In genomic region chr2:166910536-166910935, GRCm38 (mm10) we compare ENCODE assay signal across 21 mouse cellular contexts. TPM values are rescaled to one million over a fixed set of nuclear protein-coding genes. Genes with fewer than 3 reads are reported as not detected.
A peak's percentile ranks its signal among the peaks of the same experiment; 100 is the strongest.
DNase-seq lines count a peak whose midpoint lies in the region; ATAC-seq lines count a peak whose summit lies in the region.
"Had no signal": no experiment of that assay in that cellular context is flagged by ENCODE, and none has a peak within 500 bp of the region (broad histone marks: within the 10 kb centered on the region; RNA-seq: fewer than 3 reads in every experiment).

No protein-coding gene starts in this region.

- no peak for ATAC-seq in monocyte, adult 5-6 weeks (replicated peaks; ENCODE audit: insufficient number of reproducible peaks, low FRiP score, low TSS enrichment, poor library complexity, severe bottlenecking)
- ATAC-seq: CD4-positive, CD25-positive, alpha-beta regulatory T cell, adult 4 months; forebrain, embryonic 13.5 days; forebrain, embryonic 16.5 days; intestine, embryonic 15.5 days; Patski had no signal

- DNase-seq in adrenal gland, adult (ENCODE audit: inconsistent age in 2 of 2, low spot score in 1 of 2), result peak; percentile 37 to 73
- no peak for DNase-seq in adrenal gland, adult 8-10 months
- peak; percentile 18 for DNase-seq in 3T3-L1 (ENCODE audit: low read depth, low spot score)
- DNase-seq in NIH3T3 (ENCODE audit: low read depth), result peak; percentile 15
- DNase-seq in induced T-regulatory cell, adult 2 months (ENCODE audit: low read depth), result peak; percentile 36
- no peak for DNase-seq in heart, adult 9 months (ENCODE audit: low spot score in 2 of 2)
- DNase-seq: cerebellum, adult 11 months; cerebellum, adult 2 months; cerebellum, postnatal 10 days; cerebellum, postnatal 36 days; embryo, embryonic 11 days; gastrocnemius, postnatal 10 days; gastrocnemius, postnatal 36 days; heart, adult 2 months; kidney, adult 11 months had no signal

RNA-seq across cellular contexts. Expression of gene Cse1l, which starts 4.7 kb away (rescaled TPM):
- 10 to 100 TPM; 56.8 to 74.9 (median 72.1) TPM for total RNA-seq in adrenal gland, adult 8-10 months (2022)
- total RNA-seq in monocyte, adult 5-6 weeks (2017), result 70.7 to 108 TPM (median 105 TPM) in 3 replicates

Comparison
In these comparisons a context has a peak if more than half of its experiments do, and no peak if none do; other contexts are left out.
1. DNase-seq: peak in adrenal gland, adult (2 of 2), 3T3-L1 (single experiment), NIH3T3 (single experiment) and induced T-regulatory cell, adult 2 months (single experiment); none in adrenal gland, adult 8-10 months (single experiment) and heart, adult 9 months (0 of 2).